Mouse (Mus musculus): Measurements from ENCODE around the gene Olfr1471. TPM values are rescaled to one million over a fixed set of nuclear protein-coding genes. Genes with fewer than 3 reads are reported as not detected.
"Not testable (repeated sequence)": the region's sequence is repeated elsewhere in the genome, so short reads cannot be mapped to it uniquely, and the experiment has no call there.

Olfr1471 gene
- not detected in 2 replicates for polyA plus RNA-seq (2016; fragmentation: Nextera tagmentation; extraction: Ambion mirVana)

DNA sequence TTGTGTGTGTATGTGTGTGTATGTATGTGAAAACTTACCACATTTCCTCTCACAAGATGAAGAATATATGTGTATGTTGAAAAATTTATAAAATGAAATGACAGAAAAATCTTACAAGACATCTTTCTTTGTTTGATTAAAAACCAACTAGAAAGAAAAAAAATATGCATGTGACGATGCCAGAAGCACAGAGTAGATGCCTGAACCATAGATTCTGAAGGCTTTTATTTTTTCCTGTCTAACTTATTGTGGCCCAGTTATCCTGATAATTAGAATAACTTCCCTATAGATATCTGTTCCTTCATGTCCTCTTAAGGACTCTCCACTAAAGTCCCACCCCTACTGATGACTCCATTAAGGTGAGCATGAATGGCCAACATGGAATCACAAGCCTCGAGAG is at the start of gene Olfr1471:
Gene Olfr1471 (plus strand): TSS at position 301 of the 400 bp plus-strand sequence.
- DNase-seq (ENCODE audit: low spot score); H3K4me1 ChIP-seq (replicated peaks); H3K27ac ChIP-seq; H3K4me3 ChIP-seq; H3K27me3 ChIP-seq (ENCODE audit: insufficient read depth, poor library complexity, severe bottlenecking); H3K9me3 ChIP-seq; H3K36me3 ChIP-seq: not testable (repeated sequence)
- WGBS: 71% methylated on average over 2 of the region's 2 CpGs

DNA sequence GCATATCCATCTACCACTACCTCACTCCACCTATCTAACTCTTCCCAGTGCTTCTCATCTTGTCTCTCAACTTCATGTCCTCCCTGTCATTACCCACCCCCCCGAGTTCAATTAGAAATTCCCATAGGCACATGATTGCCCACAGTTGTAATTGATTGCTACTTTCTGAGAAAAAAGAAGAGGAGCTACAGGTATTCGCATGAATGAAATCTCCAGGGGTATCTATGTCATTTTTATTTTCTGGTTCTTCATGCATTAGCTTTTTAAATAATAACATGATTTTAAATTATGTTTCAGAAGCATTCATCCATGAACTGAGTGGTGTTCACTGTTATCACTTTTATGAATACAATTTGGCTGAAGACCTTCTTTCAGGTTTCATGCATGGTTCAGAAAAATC is 35.7 kb upstream of the Olfr1471 start, which contains the start of gene Olfr1469:
Gene Olfr1469 (plus strand): TSS at position 301 of the 400 bp plus-strand sequence.
- H3K27me3 ChIP-seq (ENCODE audit: insufficient read depth, poor library complexity, severe bottlenecking): no peaks in the 10 kb centered on the region
- peaks cover 32% of the 10 kb centered on the region; the same call in 1 of the 2 replicates for H3K9me3 ChIP-seq
- WGBS: 77% methylated on average over 2 of the region's 2 CpGs
- no peaks in the 10 kb centered on the region for H3K36me3 ChIP-seq
- no peaks in the 10 kb centered on the region for H3K4me1 ChIP-seq (replicated peaks)
- no peak within 1 kb of the TSS for H3K4me3 ChIP-seq
- no peak for DNase-seq (ENCODE audit: low spot score)
- no peak within 1 kb of the TSS for H3K27ac ChIP-seq

DNA sequence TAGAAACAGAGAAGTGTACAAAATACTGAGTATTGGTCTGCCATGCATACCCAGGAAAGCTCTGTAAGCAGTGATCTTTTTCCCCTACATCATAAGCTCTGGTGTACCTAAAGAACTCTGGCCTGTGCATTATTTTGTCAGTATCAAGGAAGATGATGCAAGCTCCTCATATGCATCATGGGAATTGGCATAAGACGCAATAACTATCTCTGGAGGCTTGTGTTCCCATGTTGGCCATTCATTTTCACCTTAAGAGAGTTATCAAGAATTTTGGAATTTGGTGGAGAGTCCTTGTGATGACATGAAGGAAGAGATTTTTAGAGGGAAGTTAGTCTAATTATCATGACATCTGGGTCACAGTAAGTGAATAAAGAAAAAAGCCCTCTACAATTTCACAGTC is 12.8 kb downstream of the Olfr1471 start, which contains the start of gene Olfr1472:
Gene Olfr1472 (minus strand): TSS at position 101 of the 400 bp plus-strand sequence.
- Histone ChIP-seq H3K4me1 (replicated peaks) (no peaks in the 10 kb centered on the region), H3K4me3 (no peak within 1 kb of the TSS), H3K27ac (no peak within 1 kb of the TSS), H3K9me3 (peaks cover 27% of the 10 kb centered on the region), H3K36me3 (no peaks in the 10 kb centered on the region), H3K27me3 (ENCODE audit: insufficient read depth, poor library complexity, severe bottlenecking) (no peaks in the 10 kb centered on the region)
- WGBS: 85% methylated on average over 1 of the region's 1 CpGs
- no peak for DNase-seq (ENCODE audit: low spot score)

DNA sequence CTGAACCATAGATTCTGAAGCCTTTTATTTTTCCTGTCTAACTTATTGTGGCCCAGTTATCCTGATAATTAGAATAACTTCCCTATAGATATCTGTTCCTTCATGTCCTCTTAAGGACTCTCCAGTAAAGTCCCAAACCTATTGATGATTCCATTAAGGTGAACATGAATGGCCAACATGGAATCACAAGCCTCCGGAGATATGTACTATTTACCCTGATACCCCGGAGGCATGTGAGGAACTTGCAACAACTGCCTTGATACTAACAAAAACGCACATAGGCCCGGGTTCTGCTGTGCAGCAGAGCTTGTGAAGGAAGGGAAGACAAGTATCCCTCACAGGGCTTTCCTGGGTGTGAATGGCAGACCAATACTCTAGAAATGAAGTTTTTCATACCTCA is 26.1 kb downstream of the Olfr1471 start, which contains the start of gene Olfr1474:
Gene Olfr1474 (plus strand): TSS at position 301 of the 400 bp plus-strand sequence.
- not testable (repeated sequence) for H3K9me3 ChIP-seq, H3K36me3 ChIP-seq
- 83% methylated on average over 4 of the region's 4 CpGs for WGBS

DNA sequence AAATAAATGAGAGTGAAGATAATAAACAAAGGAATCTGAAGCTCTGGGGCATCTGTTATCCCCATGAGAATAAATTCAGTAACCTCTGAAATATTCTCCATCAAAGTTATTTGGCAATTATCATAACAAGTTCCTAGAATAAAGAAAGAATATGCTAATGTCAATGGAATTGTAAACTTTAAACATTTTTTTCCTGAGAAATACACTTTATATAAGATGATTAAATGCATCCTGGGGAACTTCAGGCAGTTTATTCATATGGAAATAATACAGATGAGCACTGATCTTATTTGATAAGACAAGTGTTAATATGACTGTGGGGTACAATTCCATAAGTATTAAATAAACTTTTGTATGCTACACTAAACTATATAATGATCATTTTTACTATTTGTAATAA is 36.9 kb downstream of the Olfr1471 start, which contains the start of gene Olfr1475:
Gene Olfr1475 (minus strand): TSS at position 101 of the 400 bp plus-strand sequence.
- DNase-seq (ENCODE audit: low spot score): no peak
- H3K4me3 ChIP-seq: no peak within 1 kb of the TSS
- H3K9me3 ChIP-seq: no peaks in the 10 kb centered on the region
- no peaks in the 10 kb centered on the region for H3K27me3 ChIP-seq (ENCODE audit: insufficient read depth, poor library complexity, severe bottlenecking)
- H3K4me1 ChIP-seq (replicated peaks): no peaks in the 10 kb centered on the region
- no peaks in the 10 kb centered on the region for H3K36me3 ChIP-seq
- H3K27ac ChIP-seq: no peak within 1 kb of the TSS

More for the DNA sequence above, 26.1 kb downstream of the Olfr1471 start, which contains the start of gene Olfr1474:
- not testable (repeated sequence) for H3K4me3 ChIP-seq; H3K4me1 ChIP-seq (replicated peaks); H3K27me3 ChIP-seq (ENCODE audit: insufficient read depth, poor library complexity, severe bottlenecking); DNase-seq (ENCODE audit: low spot score); H3K27ac ChIP-seq

DNA sequence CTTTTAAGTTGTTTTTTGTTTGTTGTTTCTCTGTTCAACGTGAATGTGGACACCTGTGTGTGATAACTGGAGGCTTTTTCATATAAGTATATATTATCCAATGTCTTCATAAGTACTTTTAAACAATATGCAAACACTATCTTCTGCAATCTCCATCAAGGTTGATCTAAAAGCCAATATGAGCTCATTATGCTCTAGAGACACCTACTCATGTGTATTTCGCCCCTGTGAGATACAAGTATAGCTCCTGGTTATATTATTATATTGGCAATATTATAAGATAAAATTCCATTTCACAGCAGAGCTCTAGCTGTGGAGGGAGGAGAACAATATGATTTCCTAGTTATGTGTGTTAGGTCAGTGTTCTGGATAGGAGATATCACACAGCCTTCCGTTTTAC is 57.0 kb downstream of the Olfr1471 start, which contains the start of gene Olfr1477:
Gene Olfr1477 (plus strand): TSS at position 301 of the 400 bp plus-strand sequence.
- no peak for DNase-seq (ENCODE audit: low spot score)
- Histone ChIP-seq H3K27ac (no peak within 1 kb of the TSS), H3K4me3 (no peak within 1 kb of the TSS), H3K27me3 (ENCODE audit: insufficient read depth, poor library complexity, severe bottlenecking) (no peaks in the 10 kb centered on the region), H3K36me3 (no peaks in the 10 kb centered on the region), H3K9me3 (peaks cover 41% of the 10 kb centered on the region), H3K4me1 (replicated peaks) (no peaks in the 10 kb centered on the region)
- WGBS: 75% methylated on average over 3 of the region's 3 CpGs

Other genes with a start within 250 kb of the Olfr1471 start
- not detected in 2 replicates for gene Olfr1463, start 212.1 kb upstream of the Olfr1471 start, polyA plus RNA-seq (2016; fragmentation: Nextera tagmentation; extraction: Ambion mirVana)
- not detected in 2 replicates for gene Olfr1465, start 127.9 kb upstream of the Olfr1471 start, polyA plus RNA-seq (2016; fragmentation: Nextera tagmentation; extraction: Ambion mirVana)
- not detected in 2 replicates for gene Olfr1466, start 104.5 kb upstream of the Olfr1471 start, polyA plus RNA-seq (2016; fragmentation: Nextera tagmentation; extraction: Ambion mirVana)
- not detected in 2 replicates for gene Olfr1467, start 81.2 kb upstream of the Olfr1471 start, polyA plus RNA-seq (2016; fragmentation: Nextera tagmentation; extraction: Ambion mirVana)
- gene Olfr1469, start 35.6 kb upstream of the Olfr1471 start, polyA plus RNA-seq (2016; fragmentation: Nextera tagmentation; extraction: Ambion mirVana): not detected in 2 replicates
- gene Olfr1472, start 12.7 kb downstream of the Olfr1471 start, polyA plus RNA-seq (2016; fragmentation: Nextera tagmentation; extraction: Ambion mirVana): not detected in 2 replicates
- not detected in 2 replicates for gene Olfr1474, start 26.2 kb downstream of the Olfr1471 start, polyA plus RNA-seq (2016; fragmentation: Nextera tagmentation; extraction: Ambion mirVana)
- gene Olfr1475, start 36.8 kb downstream of the Olfr1471 start, polyA plus RNA-seq (2016; fragmentation: Nextera tagmentation; extraction: Ambion mirVana): not detected in 2 replicates
- not detected in 2 replicates for gene Olfr1477, start 57.1 kb downstream of the Olfr1471 start, polyA plus RNA-seq (2016; fragmentation: Nextera tagmentation; extraction: Ambion mirVana)
- not detected in 2 replicates for gene Olfr1480, start 84.5 kb downstream of the Olfr1471 start, polyA plus RNA-seq (2016; fragmentation: Nextera tagmentation; extraction: Ambion mirVana)
- gene Olfr1484, start 140.1 kb downstream of the Olfr1471 start, polyA plus RNA-seq (2016; fragmentation: Nextera tagmentation; extraction: Ambion mirVana): not detected in 2 replicates
- not detected in 2 replicates for gene Olfr1487, start 174.0 kb downstream of the Olfr1471 start, polyA plus RNA-seq (2016; fragmentation: Nextera tagmentation; extraction: Ambion mirVana)
- not detected in 2 replicates for gene Olfr1489, start 188.2 kb downstream of the Olfr1471 start, polyA plus RNA-seq (2016; fragmentation: Nextera tagmentation; extraction: Ambion mirVana)
- gene Olfr1490, start 207.7 kb downstream of the Olfr1471 start, polyA plus RNA-seq (2016; fragmentation: Nextera tagmentation; extraction: Ambion mirVana): not detected in 2 replicates